Mouse (Mus musculus): ENCODE results near the gene Gm33543.
A peak's percentile ranks its signal among the peaks of the same experiment; 100 is the strongest.

Gene Gm33543

GRCm38 (mm10) chr10:95836530-95837264 is 6.0 kb downstream of the Gm33543 start:
- no peak for DNase-seq (ENCODE audit: low read depth, low spot score)

- DNase-seq (ENCODE audit: low read depth, low spot score), result no peak
These were observed 11.8 kb downstream of the Gm33543 start for GRCm38 (mm10) chr10:95830891-95831290.

- DNase-seq (ENCODE audit: low read depth, low spot score), result no peak
These were observed 13.3 kb downstream of the Gm33543 start for GRCm38 (mm10) chr10:95829471-95829870.

GRCm38 (mm10) chr10:95828374-95828773 is 14.4 kb downstream of the Gm33543 start:
- DNase-seq (ENCODE audit: low read depth, low spot score), result no peak

- no peak for DNase-seq (ENCODE audit: low read depth, low spot score)
These were observed 17.1 kb downstream of the Gm33543 start for GRCm38 (mm10) chr10:95825651-95826050.

GRCm38 (mm10) chr10:95818506-95818905 is 24.2 kb downstream of the Gm33543 start:
- DNase-seq (ENCODE audit: low read depth, low spot score), result no peak

GRCm38 (mm10) chr10:95817419-95818161 is 25.1 kb downstream of the Gm33543 start:
- no peak for DNase-seq (ENCODE audit: low read depth, low spot score)

- no peak for DNase-seq (ENCODE audit: low read depth, low spot score)
These were observed 28.4 kb downstream of the Gm33543 start for GRCm38 (mm10) chr10:95814351-95814750.

- DNase-seq (ENCODE audit: low read depth, low spot score), result no peak
These were observed 30.9 kb downstream of the Gm33543 start for GRCm38 (mm10) chr10:95811869-95812268.

GRCm38 (mm10) chr10:95801443-95801811 is 41.3 kb downstream of the Gm33543 start:
- DNase-seq (ENCODE audit: low read depth, low spot score), result peak; percentile 62

GRCm38 (mm10) chr10:95800693-95801442 is 41.9 kb downstream of the Gm33543 start:
- peak; percentile 24 for DNase-seq (ENCODE audit: low read depth, low spot score)

GRCm38 (mm10) chr10:95797645-95798395 is 44.9 kb downstream of the Gm33543 start:
- no peak for DNase-seq (ENCODE audit: low read depth, low spot score)

GRCm38 (mm10) chr10:95795500-95795899 is 47.2 kb downstream of the Gm33543 start:
- no peak for DNase-seq (ENCODE audit: low read depth, low spot score)

- no peak for DNase-seq (ENCODE audit: low read depth, low spot score)
These were observed 48.0 kb downstream of the Gm33543 start for GRCm38 (mm10) chr10:95794706-95795105.

- peak; percentile 23 for DNase-seq (ENCODE audit: low read depth, low spot score)
These were observed 51.3 kb downstream of the Gm33543 start for GRCm38 (mm10) chr10:95791427-95791804.

- DNase-seq (ENCODE audit: low read depth, low spot score), result peak; percentile 84
These were observed 51.8 kb downstream of the Gm33543 start for GRCm38 (mm10) chr10:95790771-95791426.

- DNase-seq (ENCODE audit: low read depth, low spot score), result peak; percentile 63
These were observed 55.6 kb downstream of the Gm33543 start for GRCm38 (mm10) chr10:95787176-95787575.

- no peak for DNase-seq (ENCODE audit: low read depth, low spot score)
These were observed 57.9 kb downstream of the Gm33543 start for GRCm38 (mm10) chr10:95784837-95785236.

- no peak for DNase-seq (ENCODE audit: low read depth, low spot score)
These were observed 61.7 kb downstream of the Gm33543 start for GRCm38 (mm10) chr10:95780881-95781600.

- DNase-seq (ENCODE audit: low read depth, low spot score), result no peak
These were observed 62.8 kb downstream of the Gm33543 start for GRCm38 (mm10) chr10:95779801-95780385.

Measured in brain, adult 2 months (tissue).